Mouse (Mus musculus) lung, embryonic 15.5 days (tissue): ENCODE measurements around the gene Glg1. TPM values are rescaled to one million over a fixed set of nuclear protein-coding genes. Genes with fewer than 3 reads are reported as not detected.
"Not testable (repeated sequence)": the region's sequence is repeated elsewhere in the genome, so short reads cannot be mapped to it uniquely, and the experiment has no call there.

Experiments used
- ATAC-seq: fragments of 200-750 bp; cut with Nextera tagmentation; 2 replicates; pipeline ENCODE4 v1.8.0; 2017; ENCODE audit warnings: moderate number of reproducible peaks, borderline replicate concordance; ENCODE audit not compliant: low FRiP score, low TSS enrichment; ENCODE audit errors: extremely low read depth
- H3K27ac ChIP-seq: fragments of 300-500 bp; sonication (generic); 2 replicates; pipeline ENCODE4 v1.5.1; 2015; ENCODE audit warnings: moderate library complexity, mild to moderate bottlenecking, inconsistent platforms
- H3K27me3 ChIP-seq: fragments of 300-500 bp; sonication (generic); 2 replicates; pipeline ENCODE4 v1.6.1; 2015; ENCODE audit warnings: inconsistent platforms
- H3K36me3 ChIP-seq: fragments of 300-500 bp; sonication (generic); 2 replicates; pipeline ENCODE4 v1.6.1; 2015; ENCODE audit warnings: inconsistent platforms
- H3K4me1 ChIP-seq: fragments of 300-500 bp; sonication (generic); 2 replicates; pipeline ENCODE4 v1.6.1; 2015; ENCODE audit warnings: inconsistent platforms
- H3K4me2 ChIP-seq: fragments of 300-500 bp; sonication (generic); 2 replicates; pipeline ENCODE4 v1.6.1; 2015; ENCODE audit warnings: inconsistent platforms, mild to moderate bottlenecking, moderate library complexity
- H3K4me3 ChIP-seq: fragments of 300-500 bp; sonication (generic); 2 replicates; pipeline ENCODE4 v1.5.1; 2015; ENCODE audit warnings: mild to moderate bottlenecking, inconsistent platforms
- H3K9ac ChIP-seq: fragments of 300-500 bp; sonication (generic); 2 replicates; pipeline ENCODE4 v1.6.1; 2015; ENCODE audit warnings: inconsistent platforms
- H3K9me3 ChIP-seq: fragments of 300-500 bp; sonication (generic); 2 replicates; pipeline ENCODE4 v1.6.1; 2016; ENCODE audit warnings: inconsistent platforms
- WGBS: fragments of 180-500 bp; shearing (Covaris S2); methylation state at CpG from one replicate; pipeline ENCODE4 v1.1.7; 2015; 5-methylcytosine and 5-hydroxymethylcytosine counted together
- polyA plus RNA-seq: library from polyadenylated mRNA; unstranded; fragments of >200 nt; fragmentation: Nextera tagmentation; extraction: Ambion mirVana; gene quantifications from 2 replicates; pipeline ENCODE4 v1.2.1, GENCODE M21; 2015

Glg1 gene
- polyA plus RNA-seq, 1 experiment from 2014 or later = 72.5 TPM

- H3K27me3 ChIP-seq = no peaks in the 10 kb centered on the region
- no peak for ATAC-seq
- H3K4me1 ChIP-seq = no peaks in the 10 kb centered on the region
- H3K4me2 ChIP-seq = no peak overlapping the region
- H3K9me3 ChIP-seq = no peaks in the 10 kb centered on the region
- H3K36me3 ChIP-seq = peaks cover 90% of the 10 kb centered on the region
- no peak overlapping the region for H3K27ac ChIP-seq
- H3K9ac ChIP-seq = no peak overlapping the region
- WGBS = 62% methylated on average over 4 of the region's 4 CpGs
- no peak overlapping the region for H3K4me3 ChIP-seq
Observed at GRCm38 (mm10) chr8:111285603-111286002, 26.6 kb upstream of the Glg1 start.

- Histone ChIP-seq H3K4me3 (no peak overlapping the region), H3K9me3 (no peaks in the 10 kb centered on the region), H3K4me1 (no peaks in the 10 kb centered on the region), H3K9ac (no peak overlapping the region), H3K36me3 (peaks cover 88% of the 10 kb centered on the region), H3K27me3 (no peaks in the 10 kb centered on the region), H3K4me2 (no peak overlapping the region), H3K27ac (no peak overlapping the region)
- ATAC-seq = no peak
- WGBS = 92% methylated on average over 3 of the region's 3 CpGs
Observed at GRCm38 (mm10) chr8:111282093-111282492, 23.1 kb upstream of the Glg1 start.

- 69% methylated on average over 2 of the region's 2 CpGs for whole genome bisulfite sequencing
- H3K4me2 ChIP-seq = no peak overlapping the region
- H3K36me3 ChIP-seq = peaks cover 22% of the 10 kb centered on the region
- no peak overlapping the region for H3K9ac ChIP-seq
- H3K27ac ChIP-seq = no peak overlapping the region
- 0 out of 2 replicates have a peak, but pooled peaks cover 4% of the 10 kb centered on the region for H3K9me3 ChIP-seq
- H3K4me3 ChIP-seq = no peak overlapping the region
- ATAC-seq = no peak
- no peaks in the 10 kb centered on the region for H3K4me1 ChIP-seq
- H3K27me3 ChIP-seq = no peaks in the 10 kb centered on the region
Observed at GRCm38 (mm10) chr8:111268277-111268676, 9.3 kb upstream of the Glg1 start.

GRCm38 (mm10) chr8:111266161-111266560 is 7.1 kb upstream of the Glg1 start:
- H3K36me3 ChIP-seq = peaks cover 12% of the 10 kb centered on the region

GRCm38 (mm10) chr8:111264693-111265220 is 5.7 kb upstream of the Glg1 start:
- Histone ChIP-seq H3K36me3 (peaks cover 4% of the 10 kb centered on the region; the same call in 1 of the 2 replicates), H3K9me3 (0 out of 2 replicates have a peak, but pooled peaks cover 4% of the 10 kb centered on the region), H3K27ac (no peak overlapping the region), H3K27me3 (no peaks in the 10 kb centered on the region), H3K9ac (no peak overlapping the region), H3K4me3 (no peak overlapping the region), H3K4me1 (0 out of 2 replicates have a peak, but pooled peaks cover 2% of the 10 kb centered on the region), H3K4me2 (no peak overlapping the region)
- WGBS = 70% methylated on average over 2 of the region's 2 CpGs
- no peak for ATAC-seq

More at GRCm38 (mm10) chr8:111266161-111266560, 7.1 kb upstream of the Glg1 start:
- H3K4me3 ChIP-seq, H3K4me1 ChIP-seq, H3K27me3 ChIP-seq, ATAC-seq, H3K9ac ChIP-seq, H3K27ac ChIP-seq, H3K4me2 ChIP-seq, H3K9me3 ChIP-seq: not testable (repeated sequence)
- 62% methylated on average over 7 of the region's 7 CpGs for WGBS

GRCm38 (mm10) chr8:111261981-111262381 is 3.0 kb upstream of the Glg1 start:
- no peaks in the 10 kb centered on the region for H3K27me3 ChIP-seq
- H3K4me1 ChIP-seq = peaks cover 12% of the 10 kb centered on the region
- H3K4me3 ChIP-seq = no peak overlapping the region
- 0 out of 2 replicates have a peak, but pooled peaks cover 4% of the 10 kb centered on the region for H3K9me3 ChIP-seq
- no peaks in the 10 kb centered on the region for H3K36me3 ChIP-seq
- no peak overlapping the region for H3K9ac ChIP-seq
- no peak overlapping the region for H3K27ac ChIP-seq
- no peak overlapping the region for H3K4me2 ChIP-seq
- 52% methylated on average over 4 of the region's 4 CpGs for WGBS
- ATAC-seq = no peak

- ATAC-seq = no peak
- no peak overlapping the region for H3K27ac ChIP-seq
- H3K9ac ChIP-seq = no peak overlapping the region
- WGBS = 94% methylated on average over 5 of the region's 5 CpGs
- H3K9me3 ChIP-seq = no peaks in the 10 kb centered on the region
- peaks cover 12% of the 10 kb centered on the region for H3K4me1 ChIP-seq
- no peaks in the 10 kb centered on the region for H3K27me3 ChIP-seq
- H3K36me3 ChIP-seq = no peaks in the 10 kb centered on the region
- no peak overlapping the region for H3K4me3 ChIP-seq
- H3K4me2 ChIP-seq = no peak overlapping the region
Observed at GRCm38 (mm10) chr8:111260251-111260650, 1.2 kb upstream of the Glg1 start.

- ATAC-seq = peak; percentile 8
- WGBS = 8% methylated on average over 13 of the region's 13 CpGs
- Histone ChIP-seq H3K9ac (peak overlapping the region; percentile 94), H3K4me3 (peak overlapping the region; percentile 80), H3K36me3 (no peaks in the 10 kb centered on the region), H3K27ac (peak overlapping the region; percentile 99), H3K9me3 (no peaks in the 10 kb centered on the region), H3K4me2 (peak overlapping the region; percentile 56), H3K27me3 (no peaks in the 10 kb centered on the region), H3K4me1 (peaks cover 12% of the 10 kb centered on the region)
Observed at GRCm38 (mm10) chr8:111259408-111259741, 359 bp upstream of the Glg1 start.

- ATAC-seq = peak; percentile 47; the same call in 1 of the 2 replicates
- H3K4me2 ChIP-seq = peak overlapping the region; percentile 56
- peaks cover 12% of the 10 kb centered on the region for H3K4me1 ChIP-seq
- under 1% methylated on average over 26 of the region's 26 CpGs for WGBS
- H3K27ac ChIP-seq = peak overlapping the region; percentile 99
- H3K36me3 ChIP-seq = no peaks in the 10 kb centered on the region
- H3K4me3 ChIP-seq = peak overlapping the region; percentile 80
- no peaks in the 10 kb centered on the region for H3K9me3 ChIP-seq
- peak overlapping the region; percentile 94 for H3K9ac ChIP-seq
- no peaks in the 10 kb centered on the region for H3K27me3 ChIP-seq
Observed at GRCm38 (mm10) chr8:111258010-111258630, 896 bp downstream of the Glg1 start.

- Histone ChIP-seq H3K4me1 (peaks cover 4% of the 10 kb centered on the region), H3K36me3 (no peaks in the 10 kb centered on the region), H3K27ac (no peak overlapping the region), H3K4me2 (no peak overlapping the region), H3K9me3 (no peaks in the 10 kb centered on the region), H3K9ac (no peak overlapping the region), H3K27me3 (no peaks in the 10 kb centered on the region), H3K4me3 (no peak overlapping the region)
- no peak for ATAC-seq
- 55% methylated on average over 4 of the region's 4 CpGs for WGBS
Observed at GRCm38 (mm10) chr8:111252487-111253112, 6.4 kb downstream of the Glg1 start.

- H3K9me3 ChIP-seq = no peaks in the 10 kb centered on the region
- H3K4me2 ChIP-seq = no peak overlapping the region
- 84% methylated on average over 2 of the region's 2 CpGs for WGBS
- H3K27ac ChIP-seq = no peak overlapping the region
- H3K4me1 ChIP-seq = no peaks in the 10 kb centered on the region
- no peak overlapping the region for H3K4me3 ChIP-seq
- no peaks in the 10 kb centered on the region for H3K27me3 ChIP-seq
- H3K9ac ChIP-seq = no peak overlapping the region
- H3K36me3 ChIP-seq = no peaks in the 10 kb centered on the region
- ATAC-seq = no peak
Observed at GRCm38 (mm10) chr8:111250111-111250510, 8.9 kb downstream of the Glg1 start.

- H3K36me3 ChIP-seq = no peaks in the 10 kb centered on the region
- no peak overlapping the region for H3K4me3 ChIP-seq
- ATAC-seq = no peak
- H3K27ac ChIP-seq = no peak overlapping the region
- no peaks in the 10 kb centered on the region for H3K27me3 ChIP-seq
- no peaks in the 10 kb centered on the region for H3K9me3 ChIP-seq
- no peak overlapping the region for H3K9ac ChIP-seq
- H3K4me1 ChIP-seq = no peaks in the 10 kb centered on the region
- H3K4me2 ChIP-seq = no peak overlapping the region
Observed at GRCm38 (mm10) chr8:111248136-111248535, 10.9 kb downstream of the Glg1 start.
